Mouse (Mus musculus) forebrain, postnatal 0 days (tissue): ENCODE measurements at regions not wholly inside any gene's neighbourhood (a gene's known extent, or its start where the extent isn't known, plus 50 kb on each side); places are given as distances from the start of the nearest gene placed in this dataset.
A peak's percentile ranks its signal among the peaks of the same experiment; 100 is the strongest.

Experiments
- ATAC-seq: fragments of 200-750 bp; cut with Nextera tagmentation; 2 replicates; pipeline ENCODE4 v1.8.0; 2017; ENCODE audit warnings: mild to moderate bottlenecking, moderate library complexity
- DNase-seq: peaks from one replicate; pipeline ENCODE4 v3.0.0-alpha.2; 2015
- H3K27ac ChIP-seq: fragments of 300-500 bp; sonication (generic); 2 replicates; pipeline ENCODE4 v1.5.1; 2014; ENCODE audit warnings: low read depth, mild to moderate bottlenecking, antibody characterized with exemption, low read length, moderate library complexity, mixed read lengths
- H3K27me3 ChIP-seq: fragments of 300-500 bp; sonication (generic); 2 replicates; pipeline ENCODE4 v1.6.1; 2014; ENCODE audit warnings: mild to moderate bottlenecking, low read length, mixed read lengths; ENCODE audit not compliant: insufficient read depth
- H3K36me3 ChIP-seq: fragments of 300-500 bp; sonication (generic); 2 replicates; pipeline ENCODE4 v1.6.1; 2014; ENCODE audit warnings: mild to moderate bottlenecking, moderate library complexity; ENCODE audit not compliant: insufficient read depth
- H3K4me1 ChIP-seq: fragments of 300-500 bp; sonication (generic); 2 replicates; pipeline ENCODE4 v1.6.1; 2014; ENCODE audit warnings: antibody characterized with exemption; ENCODE audit not compliant: insufficient read depth
- H3K4me2 ChIP-seq: fragments of 300-500 bp; sonication (generic); 2 replicates; pipeline ENCODE4 v1.6.1; 2014; ENCODE audit warnings: low read depth, mild to moderate bottlenecking, moderate library complexity
- H3K4me3 ChIP-seq: fragments of 300-500 bp; sonication (generic); 2 replicates; pipeline ENCODE4 v1.5.1; 2014; ENCODE audit warnings: low read depth, low read length, mixed read lengths
- H3K9ac ChIP-seq: fragments of 300-500 bp; sonication (generic); 2 replicates; pipeline ENCODE4 v1.6.1; 2014; ENCODE audit warnings: mild to moderate bottlenecking
- H3K9me3 ChIP-seq: fragments of 300-500 bp; sonication (generic); 2 replicates; pipeline ENCODE4 v1.6.1; 2016; ENCODE audit warnings: low read length
- CTCF ChIP-seq: sonication (generic); IDR thresholded peaks from 2 replicates; pipeline ENCODE4 v1.5.1; 2016; ENCODE audit warnings: antibody characterized with exemption, control low read depth, low read depth
- WGBS: fragments of 180-500 bp; shearing (Covaris S2); extraction: QIAGEN DNeasy Blood & Tissue Kit; methylation state at CpG from one replicate; pipeline ENCODE4 v1.1.7; 2014; 5-methylcytosine and 5-hydroxymethylcytosine counted together

- DNase-seq = no peak
- no peak overlapping the region for H3K9ac ChIP-seq
- no peaks in the 10 kb centered on the region for H3K9me3 ChIP-seq
- 72% methylated on average over 4 of the region's 4 CpGs for WGBS
- H3K4me2 ChIP-seq = no peak overlapping the region
- no peak overlapping the region for H3K27ac ChIP-seq
- H3K4me3 ChIP-seq = no peak overlapping the region
- H3K4me1 ChIP-seq = no peaks in the 10 kb centered on the region
- H3K36me3 ChIP-seq = no peaks in the 10 kb centered on the region
- peak; percentile 40; the same call in 1 of the 2 replicates for ATAC-seq
- no peak for TF ChIP-seq CTCF
- no peaks in the 10 kb centered on the region; the same call in 1 of the 2 replicates for H3K27me3 ChIP-seq
These were observed 169.6 kb downstream of the Npr3 start for GRCm38 (mm10) chr15:11737436-11738000.

- no peak overlapping the region for H3K9ac ChIP-seq
- ATAC-seq (no peak), DNase-seq (no peak)
- no peaks in the 10 kb centered on the region for H3K27me3 ChIP-seq
- H3K4me3 ChIP-seq = no peak overlapping the region
- H3K4me2 ChIP-seq = no peak overlapping the region
- 90% methylated on average over 5 of the region's 5 CpGs for WGBS
- H3K27ac ChIP-seq = no peak overlapping the region
- H3K4me1 ChIP-seq = no peaks in the 10 kb centered on the region
- no peaks in the 10 kb centered on the region for H3K36me3 ChIP-seq
- no peak for TF ChIP-seq CTCF
- no peaks in the 10 kb centered on the region for H3K9me3 ChIP-seq
These were observed 172.3 kb downstream of the Npr3 start for GRCm38 (mm10) chr15:11734639-11735265.

- no peak for DNase-seq
- Histone ChIP-seq H3K36me3 (no peaks in the 10 kb centered on the region), H3K4me2 (no peak overlapping the region), H3K9ac (no peak overlapping the region), H3K9me3 (no peaks in the 10 kb centered on the region), H3K4me1 (no peaks in the 10 kb centered on the region), H3K4me3 (no peak overlapping the region), H3K27me3 (no peaks in the 10 kb centered on the region), H3K27ac (no peak overlapping the region)
- no peak for ATAC-seq
- 51% methylated on average over 3 of the region's 3 CpGs for WGBS
- no peak for TF ChIP-seq CTCF
These were observed 177.7 kb downstream of the Npr3 start for GRCm38 (mm10) chr15:11729381-11729780.

- no peak overlapping the region for H3K9ac ChIP-seq
- no peak overlapping the region for H3K4me3 ChIP-seq
- no peak overlapping the region for H3K27ac ChIP-seq
- ATAC-seq = no peak
- no peaks in the 10 kb centered on the region for H3K4me1 ChIP-seq
- no peaks in the 10 kb centered on the region for H3K9me3 ChIP-seq
- no peak for TF ChIP-seq CTCF
- WGBS = 92% methylated on average over 10 of the region's 10 CpGs
- DNase-seq = no peak
- H3K36me3 ChIP-seq = no peaks in the 10 kb centered on the region
- H3K27me3 ChIP-seq = no peaks in the 10 kb centered on the region
- H3K4me2 ChIP-seq = no peak overlapping the region
These were observed 181.2 kb downstream of the Npr3 start for GRCm38 (mm10) chr15:11725620-11726530.

- no peak overlapping the region for H3K4me3 ChIP-seq
These were observed 186.4 kb downstream of the Npr3 start for GRCm38 (mm10) chr15:11720645-11721044.

GRCm38 (mm10) chr15:11716168-11716842, 190.8 kb downstream of the Npr3 start:
- TF ChIP-seq CTCF = no peak
- Histone ChIP-seq H3K36me3 (no peaks in the 10 kb centered on the region), H3K27ac (no peak overlapping the region), H3K4me2 (no peak overlapping the region), H3K4me1 (0 out of 2 replicates have a peak, but pooled peaks cover 4% of the 10 kb centered on the region), H3K9ac (no peak overlapping the region), H3K4me3 (no peak overlapping the region), H3K9me3 (no peaks in the 10 kb centered on the region), H3K27me3 (no peaks in the 10 kb centered on the region)
- no peak for DNase-seq
- 92% methylated on average over 11 of the region's 11 CpGs for WGBS
- ATAC-seq = no peak

More at GRCm38 (mm10) chr15:11720645-11721044, 186.4 kb downstream of the Npr3 start:
- H3K9ac ChIP-seq = no peak overlapping the region
- DNase-seq (no peak), ATAC-seq (no peak)
- no peaks in the 10 kb centered on the region for H3K36me3 ChIP-seq
- H3K27me3 ChIP-seq = no peaks in the 10 kb centered on the region
- no peaks in the 10 kb centered on the region for H3K4me1 ChIP-seq
- H3K9me3 ChIP-seq = no peaks in the 10 kb centered on the region
- no peak overlapping the region for H3K4me2 ChIP-seq
- no peak overlapping the region for H3K27ac ChIP-seq
- TF ChIP-seq CTCF = no peak
- WGBS = 88% methylated on average over 4 of the region's 4 CpGs
